Mouse (Mus musculus) forebrain, embryonic 10.5 days (tissue): ENCODE results near the gene Mob1a. TPM values are rescaled to one million over a fixed set of nuclear protein-coding genes. Genes with fewer than 3 reads are reported as not detected.
A peak's percentile ranks its signal among the peaks of the same experiment; 100 is the strongest.
"Not testable (repeated sequence)": the region's sequence is repeated elsewhere in the genome, so short reads cannot be mapped to it uniquely, and the experiment has no call there.

Experiments used
- DNase-seq: peaks from one replicate; pipeline ENCODE4 v3.0.0-alpha.2; 2017; ENCODE audit warnings: low spot score; ENCODE audit errors: extremely low spot score
- H3K27ac ChIP-seq: fragments of 300-500 bp; sonication (generic); 2 replicates; pipeline ENCODE4 v1.5.1; 2016; ENCODE audit warnings: mild to moderate bottlenecking
- H3K27me3 ChIP-seq: fragments of 300-500 bp; sonication (generic); 2 replicates; pipeline ENCODE4 v1.6.1; 2016; ENCODE audit warnings: mild to moderate bottlenecking; ENCODE audit not compliant: poor library complexity, severe bottlenecking
- H3K36me3 ChIP-seq: fragments of 300-500 bp; sonication (generic); replicated peaks from 2 replicates; pipeline ENCODE4 v1.6.1; 2016; ENCODE audit warnings: mild to moderate bottlenecking, moderate library complexity
- H3K4me1 ChIP-seq: fragments of 300-500 bp; sonication (generic); 2 replicates; pipeline ENCODE4 v1.6.1; 2016
- H3K4me3 ChIP-seq: fragments of 300-500 bp; sonication (generic); 2 replicates; pipeline ENCODE4 v1.5.1; 2016; ENCODE audit warnings: mild to moderate bottlenecking, moderate library complexity
- H3K9me3 ChIP-seq: fragments of 300-500 bp; sonication (generic); 2 replicates; pipeline ENCODE4 v1.6.1; 2016; ENCODE audit warnings: mild to moderate bottlenecking, moderate library complexity
- WGBS: fragments of 180-500 bp; shearing (Covaris S2); methylation state at CpG from one replicate; pipeline ENCODE4 v1.1.7; 2016; 5-methylcytosine and 5-hydroxymethylcytosine counted together
- polyA plus RNA-seq: library from polyadenylated mRNA; unstranded; fragments of >200 nt; fragmentation: Nextera tagmentation; extraction: Ambion mirVana; gene quantifications from 2 replicates; pipeline ENCODE4 v1.2.1, GENCODE M21; 2016

Mob1a gene
- polyA plus RNA-seq, 1 experiment from 2014 or later: 55.2 TPM

DNA sequence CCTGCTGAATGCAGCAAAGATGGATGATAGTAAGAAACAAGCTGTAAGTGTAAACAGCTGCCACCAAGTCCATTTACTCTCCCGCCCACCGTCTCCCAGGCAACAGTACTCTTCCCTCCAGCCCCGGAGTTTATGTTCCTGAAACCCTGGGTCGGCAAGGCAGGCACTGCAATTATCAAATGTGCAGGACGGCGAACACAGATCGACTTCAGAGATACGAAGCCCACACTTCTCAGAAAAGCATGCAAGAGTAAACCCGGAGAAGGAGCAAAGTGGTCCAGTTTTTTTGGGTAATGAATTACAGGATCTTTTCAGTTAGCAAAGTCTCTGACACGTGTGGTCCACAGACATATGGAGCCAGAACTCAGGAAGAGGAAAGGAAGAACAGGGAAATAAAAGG is 9.8 kb upstream of the Mob1a start:
- Histone ChIP-seq H3K9me3 (no peaks in the 10 kb centered on the region), H3K4me3 (peak overlapping the region; percentile 99), H3K4me1 (peaks cover 20% of the 10 kb centered on the region), H3K36me3 (peaks cover 30% of the 10 kb centered on the region), H3K27ac (peak overlapping the region; percentile 8; the same call in 1 of the 2 replicates), H3K27me3 (no peaks in the 10 kb centered on the region)
- WGBS: 23% methylated on average over 10 of the region's 10 CpGs
- DNase-seq: peak; percentile 42

GRCm38 (mm10) chr6:83317108-83317741 is 8.6 kb upstream of the Mob1a start:
- Histone ChIP-seq H3K9me3 (no peaks in the 10 kb centered on the region), H3K27ac (peak overlapping the region; percentile 97), H3K27me3 (no peaks in the 10 kb centered on the region), H3K36me3 (peaks cover 18% of the 10 kb centered on the region), H3K4me1 (peaks cover 20% of the 10 kb centered on the region), H3K4me3 (peak overlapping the region; percentile 99)
- WGBS: under 1% methylated on average over 52 of the region's 52 CpGs
- DNase-seq: peak; percentile 88

DNA sequence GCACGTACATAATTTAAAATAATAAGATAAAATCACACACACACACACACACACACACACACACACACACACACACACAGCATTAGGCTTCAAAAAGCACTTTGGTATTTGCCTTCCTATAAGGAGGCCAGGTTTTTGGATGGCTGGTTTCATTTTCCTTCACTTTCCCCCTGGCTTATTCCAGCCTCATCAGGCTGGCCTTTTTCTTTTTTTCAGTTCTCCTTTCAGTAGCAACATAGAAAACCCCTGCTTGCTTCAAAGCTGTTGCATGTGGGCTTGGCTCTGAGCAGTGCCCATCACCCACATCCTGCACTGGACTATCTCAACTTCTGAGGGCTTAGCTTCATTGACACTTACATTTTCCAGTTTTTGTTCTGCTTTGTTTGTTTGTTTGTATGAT is 3.9 kb upstream of the Mob1a start:
- Histone ChIP-seq H3K9me3 (no peaks in the 10 kb centered on the region), H3K4me3 (no peak overlapping the region), H3K27me3 (no peaks in the 10 kb centered on the region), H3K27ac (no peak overlapping the region), H3K36me3 (no peaks in the 10 kb centered on the region), H3K4me1 (peaks cover 20% of the 10 kb centered on the region)
- WGBS: 82% methylated on average over 1 of the region's 1 CpGs
- no peak for DNase-seq

DNA sequence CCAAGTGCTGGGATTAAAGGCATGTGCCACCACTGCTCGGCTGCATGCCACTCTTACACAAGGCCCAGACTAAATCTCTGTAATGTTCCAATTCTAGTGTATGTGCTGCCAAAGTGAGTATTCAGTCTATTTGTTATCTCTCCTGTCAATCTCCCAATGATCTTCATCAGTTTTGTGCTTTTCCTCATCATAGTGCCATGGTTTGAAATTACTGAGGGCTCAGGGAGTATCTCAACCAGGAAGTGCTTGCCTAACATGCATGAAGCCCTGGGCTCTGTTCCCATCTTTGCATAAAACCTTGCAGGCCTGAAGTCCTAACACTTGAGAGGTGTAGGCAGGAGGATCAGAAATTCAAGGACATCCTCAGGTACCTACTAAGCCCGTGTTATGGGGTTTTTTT is 3.0 kb upstream of the Mob1a start:
- H3K9me3 ChIP-seq: no peaks in the 10 kb centered on the region
- 82% methylated on average over 2 of the region's 2 CpGs for WGBS
- no peak overlapping the region for H3K4me3 ChIP-seq
- no peak for DNase-seq
- H3K27ac ChIP-seq: no peak overlapping the region
- peaks cover 19% of the 10 kb centered on the region for H3K4me1 ChIP-seq
- 0 out of 2 replicates have a peak, but pooled peaks cover 1% of the 10 kb centered on the region for H3K36me3 ChIP-seq
- no peaks in the 10 kb centered on the region for H3K27me3 ChIP-seq

- H3K27ac ChIP-seq: no peak overlapping the region
- no peak for DNase-seq
- H3K4me1 ChIP-seq: peaks cover 19% of the 10 kb centered on the region
- WGBS: 74% methylated on average over 8 of the region's 8 CpGs
- H3K36me3 ChIP-seq: peaks cover 6% of the 10 kb centered on the region
- H3K4me3 ChIP-seq: no peak overlapping the region
- H3K9me3 ChIP-seq: no peaks in the 10 kb centered on the region
- no peaks in the 10 kb centered on the region for H3K27me3 ChIP-seq
Measured at GRCm38 (mm10) chr6:83323652-83324419, 2.0 kb upstream of the Mob1a start.

DNA sequence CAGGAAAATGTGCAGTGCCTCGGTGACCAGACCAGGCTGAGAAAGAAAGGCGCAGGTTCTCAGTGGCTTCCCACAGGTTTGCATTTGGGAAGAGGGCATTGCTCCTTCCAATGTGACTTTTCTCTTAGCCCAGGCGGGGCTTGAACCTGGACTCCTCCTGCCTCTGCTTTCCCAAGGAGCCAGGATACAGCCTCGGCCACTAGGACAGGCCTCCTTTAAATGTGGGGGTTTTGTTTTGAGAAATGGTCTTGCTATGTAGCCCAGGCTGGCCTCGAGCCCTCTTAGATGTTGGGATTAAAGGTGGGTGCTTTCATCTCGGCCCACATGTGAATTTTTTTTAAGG is 549 bp downstream of the Mob1a start:
- no peaks in the 10 kb centered on the region for H3K9me3 ChIP-seq
- 10% methylated on average over 6 of the region's 6 CpGs for WGBS

GRCm38 (mm10) chr6:83326761-83327160 is 945 bp downstream of the Mob1a start:
- no peaks in the 10 kb centered on the region for H3K9me3 ChIP-seq
- DNase-seq: no peak
- no peaks in the 10 kb centered on the region for H3K27me3 ChIP-seq
- peaks cover 31% of the 10 kb centered on the region for H3K36me3 ChIP-seq
- H3K27ac ChIP-seq: peak overlapping the region; percentile 97; the same call in 1 of the 2 replicates
- 74% methylated on average over 6 of the region's 6 CpGs for WGBS
- peak overlapping the region; percentile 95 for H3K4me3 ChIP-seq
- peaks cover 19% of the 10 kb centered on the region for H3K4me1 ChIP-seq

More for the DNA sequence above, 549 bp downstream of the Mob1a start:
- Histone ChIP-seq H3K4me3 (peak overlapping the region; percentile 95), H3K36me3 (peaks cover 27% of the 10 kb centered on the region), H3K4me1 (peaks cover 19% of the 10 kb centered on the region), H3K27me3 (no peaks in the 10 kb centered on the region), H3K27ac (peak overlapping the region; percentile 97)
- no peak for DNase-seq

GRCm38 (mm10) chr6:83327591-83328190 is 1.9 kb downstream of the Mob1a start:
- H3K4me3 ChIP-seq: peak overlapping the region; percentile 95; the same call in 1 of the 2 replicates

DNA sequence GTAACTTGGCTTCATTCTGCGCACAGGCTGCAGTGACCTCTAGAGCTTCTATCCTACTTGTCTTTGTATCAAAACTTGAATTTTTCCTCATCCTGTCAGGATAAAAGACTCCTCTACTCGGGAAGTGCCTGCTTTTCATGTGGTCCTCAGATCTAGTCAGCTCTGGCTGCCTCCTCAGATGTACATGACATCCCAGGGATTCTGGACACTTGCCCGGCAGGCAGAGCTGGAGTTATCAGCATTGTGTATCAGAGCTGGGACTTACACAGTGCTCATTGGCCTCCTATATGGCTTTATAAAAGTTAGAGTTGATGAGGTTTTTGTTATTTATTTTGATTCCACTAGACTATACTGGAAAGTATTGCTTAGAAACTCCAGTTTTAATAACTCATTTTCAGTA is 15.6 kb downstream of the Mob1a start:
- H3K4me1 ChIP-seq: no peaks in the 10 kb centered on the region
- H3K36me3 ChIP-seq: peaks cover 74% of the 10 kb centered on the region
- DNase-seq: no peak
- H3K27ac ChIP-seq: no peak overlapping the region
- no peak overlapping the region for H3K4me3 ChIP-seq
- WGBS: 91% methylated on average over 3 of the region's 3 CpGs
- no peaks in the 10 kb centered on the region for H3K9me3 ChIP-seq
- H3K27me3 ChIP-seq: no peaks in the 10 kb centered on the region

More at GRCm38 (mm10) chr6:83327591-83328190, 1.9 kb downstream of the Mob1a start:
- Histone ChIP-seq H3K9me3 (no peaks in the 10 kb centered on the region), H3K27me3 (no peaks in the 10 kb centered on the region), H3K27ac (no peak overlapping the region), H3K4me1 (peaks cover 19% of the 10 kb centered on the region), H3K36me3 (peaks cover 40% of the 10 kb centered on the region)
- WGBS: 91% methylated on average over 3 of the region's 3 CpGs
- DNase-seq: no peak

GRCm38 (mm10) chr6:83342957-83343356 is 17.1 kb downstream of the Mob1a start:
- Histone ChIP-seq H3K9me3 (no peaks in the 10 kb centered on the region), H3K27ac (no peak overlapping the region), H3K36me3 (peaks cover 62% of the 10 kb centered on the region), H3K4me1 (no peaks in the 10 kb centered on the region), H3K27me3 (no peaks in the 10 kb centered on the region), H3K4me3 (no peak overlapping the region)
- DNase-seq: no peak
- WGBS: 99% methylated on average over 2 of the region's 2 CpGs

DNA sequence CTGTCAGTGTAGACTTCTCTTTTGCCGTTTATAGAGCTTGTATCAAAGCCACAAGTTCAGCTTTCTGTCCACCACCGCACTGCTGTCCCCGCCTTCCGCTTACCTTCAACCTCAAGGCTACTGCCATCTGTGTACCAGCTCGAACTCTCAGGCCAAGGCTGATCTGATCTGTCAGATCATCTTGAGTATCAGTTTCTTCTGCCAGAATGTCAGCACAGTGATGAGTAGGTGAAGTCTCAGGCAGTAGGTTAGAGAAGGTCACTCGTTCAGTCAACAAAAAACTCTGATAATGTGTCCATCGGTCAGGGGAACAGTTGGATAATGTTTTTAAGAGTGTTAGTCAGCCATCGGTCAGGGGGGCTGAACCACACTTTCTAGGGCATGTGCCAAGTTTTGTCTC is 19.5 kb downstream of the Mob1a start:
- not testable (repeated sequence) for H3K27me3 ChIP-seq
- peaks cover 39% of the 10 kb centered on the region for H3K36me3 ChIP-seq

GRCm38 (mm10) chr6:83347916-83348315 is 22.1 kb downstream of the Mob1a start:
- Histone ChIP-seq H3K36me3 (peaks cover 22% of the 10 kb centered on the region), H3K27ac (no peak overlapping the region), H3K9me3 (no peaks in the 10 kb centered on the region), H3K4me3 (no peak overlapping the region), H3K4me1 (peaks cover 28% of the 10 kb centered on the region), H3K27me3 (no peaks in the 10 kb centered on the region)
- 87% methylated on average over 3 of the region's 3 CpGs for WGBS
- no peak for DNase-seq

More for the DNA sequence above, 19.5 kb downstream of the Mob1a start:
- H3K27ac ChIP-seq, H3K9me3 ChIP-seq, H3K4me3 ChIP-seq, DNase-seq: not testable (repeated sequence)
- WGBS: 95% methylated on average over 8 of the region's 8 CpGs
- H3K4me1 ChIP-seq: peaks cover 15% of the 10 kb centered on the region

GRCm38 (mm10) chr6:83348873-83349272 is 23.1 kb downstream of the Mob1a start, which contains the start of gene Bola3:
Bola3 (plus strand) TSS chr6:83349147.
- Histone ChIP-seq H3K4me1 (peaks cover 28% of the 10 kb centered on the region), H3K36me3 (peaks cover 25% of the 10 kb centered on the region), H3K27ac (peak within 1 kb of the TSS; percentile 97), H3K27me3 (no peaks in the 10 kb centered on the region), H3K9me3 (no peaks in the 10 kb centered on the region), H3K4me3 (peak within 1 kb of the TSS; percentile 95)
- 33% methylated on average over 6 of the region's 6 CpGs for WGBS
- no peak for DNase-seq
